Mouse (Mus musculus) brain, embryonic 14.5 days (tissue): ENCODE measurements at regions not wholly inside any gene's neighbourhood (a gene's known extent, or its start where the extent isn't known, plus 50 kb on each side); places are given as distances from the start of the nearest gene placed in this dataset.

Experiments
- DNase-seq: peaks from one replicate; pipeline ENCODE4 v3.0.0-alpha.2; 2011; ENCODE audit warnings: low read depth
- CTCF ChIP-seq: fragments of 200-500 bp; IDR thresholded peaks from 2 replicates; pipeline ENCODE4 v1.5.1; 2012; ENCODE audit warnings: inconsistent platforms, mild to moderate bottlenecking, moderate library complexity, borderline replicate concordance; ENCODE audit not compliant: insufficient read depth, insufficient read length; ENCODE audit errors: extremely low read depth
- POLR2A ChIP-seq: fragments of 200-500 bp; IDR thresholded peaks from 2 replicates; pipeline ENCODE4 v1.6.1; 2012; ENCODE audit warnings: mild to moderate bottlenecking, inconsistent platforms, borderline replicate concordance; ENCODE audit not compliant: poor library complexity, insufficient read depth, insufficient read length, severe bottlenecking; ENCODE audit errors: extremely low read depth

- DNase-seq, result no peak
- TF ChIP-seq POLR2A, result no peak
- no peak for TF ChIP-seq CTCF
These were observed 136.8 kb upstream of the Mocs2 start for GRCm38 (mm10) chr13:114681196-114681595.

GRCm38 (mm10) chr13:114681887-114682286 lies 136.1 kb upstream of the Mocs2 start:
- DNase-seq, result no peak
- TF ChIP-seq POLR2A, result no peak
- no peak for TF ChIP-seq CTCF

- no peak for DNase-seq
- no peak for TF ChIP-seq CTCF
- no peak for TF ChIP-seq POLR2A
These were observed 135.1 kb upstream of the Mocs2 start for GRCm38 (mm10) chr13:114682891-114683290.

- TF ChIP-seq POLR2A, result no peak
- TF ChIP-seq CTCF, result no peak
- DNase-seq, result no peak
These were observed 133.7 kb upstream of the Mocs2 start for GRCm38 (mm10) chr13:114684298-114684697.

GRCm38 (mm10) chr13:114685368-114685767 lies 132.7 kb upstream of the Mocs2 start:
- TF ChIP-seq POLR2A, result no peak
- TF ChIP-seq CTCF, result no peak
- peak; percentile 7 for DNase-seq

- no peak for DNase-seq
- TF ChIP-seq CTCF (no peak), POLR2A (no peak)
These were observed 105.4 kb upstream of the Mocs2 start for GRCm38 (mm10) chr13:114712601-114713000.

- peak; percentile 17 for DNase-seq
- TF ChIP-seq POLR2A (no peak), CTCF (no peak)
These were observed 98.3 kb upstream of the Mocs2 start for GRCm38 (mm10) chr13:114719771-114720170.

- no peak for TF ChIP-seq POLR2A
- no peak for TF ChIP-seq CTCF
- DNase-seq, result no peak
These were observed 91.2 kb upstream of the Mocs2 start for GRCm38 (mm10) chr13:114726828-114727227.

- no peak for DNase-seq
- no peak for TF ChIP-seq POLR2A
- no peak for TF ChIP-seq CTCF
These were observed 83.0 kb upstream of the Mocs2 start for GRCm38 (mm10) chr13:114735066-114735465.

- DNase-seq, result no peak
- TF ChIP-seq POLR2A (no peak), CTCF (no peak)
These were observed 82.0 kb upstream of the Mocs2 start for GRCm38 (mm10) chr13:114736066-114736465.

GRCm38 (mm10) chr13:114742534-114742933 lies 75.5 kb upstream of the Mocs2 start:
- TF ChIP-seq CTCF (no peak), POLR2A (no peak)
- no peak for DNase-seq

- TF ChIP-seq CTCF (no peak), POLR2A (no peak)
- DNase-seq, result no peak
These were observed 72.2 kb upstream of the Mocs2 start for GRCm38 (mm10) chr13:114745814-114746213.

GRCm38 (mm10) chr13:114757459-114757858 lies 60.6 kb upstream of the Mocs2 start:
- TF ChIP-seq CTCF (peak; percentile 51; the same call in 1 of the 2 replicates), POLR2A (no peak)
- DNase-seq, result peak; percentile 52

- DNase-seq, result no peak
- no peak for TF ChIP-seq POLR2A
- no peak for TF ChIP-seq CTCF
These were observed 58.1 kb upstream of the Mocs2 start for GRCm38 (mm10) chr13:114759886-114760285.

GRCm38 (mm10) chr13:114760901-114761300 lies 57.1 kb upstream of the Mocs2 start:
- no peak for DNase-seq
- TF ChIP-seq CTCF (no peak), POLR2A (no peak)
